Mouse (Mus musculus): ENCODE results near the gene Nkx6-1. TPM values are rescaled to one million over a fixed set of nuclear protein-coding genes. Genes with fewer than 3 reads are reported as not detected.

The Nkx6-1 gene
- total and polyA plus RNA-seq, 3 experiments = not detected

DNA sequence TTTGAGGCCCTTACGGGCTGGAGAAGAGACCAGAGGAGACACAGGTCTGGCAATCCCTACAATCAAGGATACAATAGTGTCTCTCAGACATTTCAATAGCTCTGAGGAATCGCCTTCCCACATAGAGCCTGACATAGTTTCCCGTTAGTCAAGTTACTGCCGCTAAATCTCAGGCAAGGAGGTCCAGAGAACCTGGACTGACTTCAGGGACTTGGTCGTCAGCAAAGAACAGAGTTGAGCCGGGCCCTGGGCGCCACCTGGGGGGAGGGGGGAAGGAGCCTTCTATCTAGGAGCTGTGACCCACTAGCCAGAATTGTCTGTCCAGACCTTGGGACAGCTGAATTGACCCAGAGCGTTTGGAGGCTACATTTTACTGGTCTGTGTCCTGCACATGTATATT, 2.3 kb downstream of the Nkx6-1 start:
- DNase-seq (ENCODE audit: extremely low read depth) = no peak
- TF ChIP-seq JUND (conservative IDR thresholded peaks at IDR 0.05; ENCODE audit: low read depth, low read length) (no peak), RCOR1 (conservative IDR thresholded peaks at IDR 0.05; ENCODE audit: low read depth, low read length) (no peak), BHLHE40 (IDR thresholded peaks at IDR 0.05; ENCODE audit: low read depth, low read length) (no peak)
- no peaks in the 10 kb centered on the region for H3K27me3 ChIP-seq (replicated peaks)
- no peaks in the 10 kb centered on the region for H3K36me3 ChIP-seq (replicated peaks in 1 of 2; ENCODE audit: control insufficient read depth in 1 of 2, insufficient read depth in 1 of 2, low read length in 1 of 2)
- in situ Hi-C loops (cut with MboI; ENCODE audit: low pct_ligation_motif_present, low pct_unique_long_range_greater_than_20kb, low sequenced_read_pairs) (no loop called here), dilution Hi-C loops (cut with MboI; ENCODE audit: extremely low pct_ligation_motif_present, extremely low pct_unique_long_range_greater_than_20kb, low sequenced_read_pairs) (no loop called here)
- H3K9ac ChIP-seq (ENCODE audit: insufficient read depth, low read depth) = no peak overlapping the region
- no peak overlapping the region for H3K4me2 ChIP-seq (ENCODE audit: insufficient read depth, low read depth, poor library complexity, severe bottlenecking)
- H3K4me3 ChIP-seq (replicated peaks in 1 of 3; ENCODE audit: low read depth in 2 of 3, low read length in 2 of 3, poor library complexity in 1 of 3) = no peak overlapping the region
- peaks cover 77% of the 10 kb centered on the region for H3K9me3 ChIP-seq (replicated peaks; ENCODE audit: low read length)
- H3K79me2 ChIP-seq (replicated peaks; ENCODE audit: control insufficient read depth, extremely low read depth, insufficient read depth, poor library complexity, severe bottlenecking) = no peaks in the 10 kb centered on the region
- no peaks in the 10 kb centered on the region for H3K4me1 ChIP-seq (ENCODE audit: control insufficient read depth in 1 of 2, insufficient read depth in 2 of 2)
- no peak overlapping the region for H3K27ac ChIP-seq (ENCODE audit: insufficient read depth, low read depth)

GRCm38 (mm10) chr5:101661561-101662211, 3.1 kb downstream of the Nkx6-1 start:
- DNase-seq (ENCODE audit: extremely low read depth) = no peak
- Histone ChIP-seq H3K27ac (ENCODE audit: insufficient read depth, low read depth) (no peak overlapping the region), H3K4me1 (ENCODE audit: control insufficient read depth in 1 of 2, insufficient read depth in 2 of 2) (no peaks in the 10 kb centered on the region), H3K4me3 (replicated peaks in 1 of 3; ENCODE audit: low read depth in 2 of 3, low read length in 2 of 3, poor library complexity in 1 of 3) (peak overlapping the region in 1 of 3 experiments; percentile 5), H3K27me3 (replicated peaks) (no peaks in the 10 kb centered on the region), H3K36me3 (replicated peaks in 1 of 2; ENCODE audit: control insufficient read depth in 1 of 2, insufficient read depth in 1 of 2, low read length in 1 of 2) (no peaks in the 10 kb centered on the region), H3K9ac (ENCODE audit: insufficient read depth, low read depth) (no peak overlapping the region), H3K9me3 (replicated peaks; ENCODE audit: low read length) (peaks cover 74% of the 10 kb centered on the region), H3K79me2 (replicated peaks; ENCODE audit: control insufficient read depth, extremely low read depth, insufficient read depth, poor library complexity, severe bottlenecking) (no peaks in the 10 kb centered on the region), H3K4me2 (ENCODE audit: insufficient read depth, low read depth, poor library complexity, severe bottlenecking) (no peak overlapping the region)
- dilution Hi-C loops (cut with MboI; ENCODE audit: extremely low pct_ligation_motif_present, extremely low pct_unique_long_range_greater_than_20kb, low sequenced_read_pairs) (no loop called here), in situ Hi-C loops (cut with MboI; ENCODE audit: low pct_ligation_motif_present, low pct_unique_long_range_greater_than_20kb, low sequenced_read_pairs) (no loop called here)
- no peak for TF ChIP-seq MXI1 (IDR thresholded peaks at IDR 0.05; ENCODE audit: low read depth, low read length)

DNA sequence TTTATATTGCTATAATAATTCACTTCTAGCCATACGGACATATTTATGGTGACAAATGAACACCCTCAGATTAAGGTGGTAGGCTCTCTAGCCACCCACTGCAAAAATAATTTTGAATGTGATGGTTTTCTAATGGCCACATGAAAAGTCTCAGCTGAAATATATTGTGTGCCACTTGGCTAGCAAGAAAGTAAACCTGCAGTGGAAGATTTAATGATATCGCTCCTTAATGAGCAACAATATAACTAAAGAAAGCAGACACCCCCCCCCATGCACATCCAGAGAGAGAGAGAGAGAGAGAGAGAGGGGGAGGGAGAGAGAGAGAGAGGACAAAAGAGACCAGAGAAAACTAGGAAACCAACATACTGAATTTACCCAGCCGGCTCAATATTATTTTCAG, 4.1 kb downstream of the Nkx6-1 start:
- Histone ChIP-seq H3K36me3 (replicated peaks in 1 of 2; ENCODE audit: control insufficient read depth in 1 of 2, insufficient read depth in 1 of 2, low read length in 1 of 2) (no peaks in the 10 kb centered on the region), H3K9ac (ENCODE audit: insufficient read depth, low read depth) (no peak overlapping the region), H3K4me3 (replicated peaks in 1 of 3; ENCODE audit: low read depth in 2 of 3, low read length in 2 of 3, poor library complexity in 1 of 3) (no peak overlapping the region), H3K79me2 (replicated peaks; ENCODE audit: control insufficient read depth, extremely low read depth, insufficient read depth, poor library complexity, severe bottlenecking) (no peaks in the 10 kb centered on the region), H3K9me3 (replicated peaks; ENCODE audit: low read length) (peaks cover 73% of the 10 kb centered on the region), H3K4me1 (ENCODE audit: control insufficient read depth in 1 of 2, insufficient read depth in 2 of 2) (no peaks in the 10 kb centered on the region), H3K27me3 (replicated peaks) (no peaks in the 10 kb centered on the region), H3K4me2 (ENCODE audit: insufficient read depth, low read depth, poor library complexity, severe bottlenecking) (no peak overlapping the region), H3K27ac (ENCODE audit: insufficient read depth, low read depth) (no peak overlapping the region)
- in situ Hi-C loops (cut with MboI; ENCODE audit: low pct_ligation_motif_present, low pct_unique_long_range_greater_than_20kb, low sequenced_read_pairs) (no loop called here), dilution Hi-C loops (cut with MboI; ENCODE audit: extremely low pct_ligation_motif_present, extremely low pct_unique_long_range_greater_than_20kb, low sequenced_read_pairs) (no loop called here)
- TF ChIP-seq ZKSCAN1 (IDR thresholded peaks at IDR 0.05; ENCODE audit: borderline replicate concordance, low read depth, low read length) (no peak), MXI1 (IDR thresholded peaks at IDR 0.05; ENCODE audit: low read depth, low read length) (no peak), MAFK (IDR thresholded peaks at IDR 0.05; ENCODE audit: insufficient replicate concordance, low read length) (no peak), MEF2A (IDR thresholded peaks at IDR 0.05; ENCODE audit: borderline replicate concordance, low read depth, low read length) (no peak), KAT2A (IDR thresholded peaks at IDR 0.05; ENCODE audit: insufficient replicate concordance, low read length) (no peak)
- no peak for DNase-seq (ENCODE audit: extremely low read depth)

All from CH12.LX (cell line).